Mouse (Mus musculus) ovary, adult 18-20 months (tissue): ENCODE measurements around the gene Gpatch3.

Experiments
- DNase-seq: peaks from one replicate; pipeline ENCODE4 v3.0.0; 2022; ENCODE audit warnings: low spot score, mixed read lengths

Gene Gpatch3

DNA sequence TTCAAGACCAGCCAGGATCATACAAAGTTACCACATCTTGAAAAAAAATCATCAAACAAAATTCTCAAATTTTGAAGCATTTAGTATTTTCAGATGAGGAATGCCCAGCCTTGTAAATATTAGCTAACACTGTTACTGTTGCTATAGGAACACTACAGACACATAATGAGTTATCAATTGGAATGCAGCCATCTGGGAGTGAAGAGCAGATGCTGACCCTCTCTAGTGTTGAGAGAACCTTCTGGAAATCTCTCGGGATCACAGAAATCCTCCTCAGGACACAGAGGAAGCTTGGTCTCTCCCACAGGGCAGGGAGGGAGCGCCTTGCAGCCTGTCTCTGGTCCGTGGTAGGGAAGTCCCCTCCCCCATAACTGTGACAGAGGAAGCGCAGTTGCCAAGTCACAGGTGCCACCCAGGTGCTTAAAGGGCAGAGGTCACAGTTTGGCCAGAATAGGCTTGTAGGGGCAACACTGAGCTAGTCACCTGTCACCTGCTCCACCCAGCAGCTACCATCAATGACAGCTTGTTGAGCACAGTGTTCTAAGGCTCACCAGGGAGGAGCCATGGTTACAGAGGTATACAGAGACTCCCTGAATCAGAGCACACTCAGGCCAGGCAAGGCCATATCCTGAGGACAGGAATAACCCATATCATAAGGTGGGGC, 45.1 kb downstream of the Gpatch3 start:
- no peak for DNase-seq

DNA sequence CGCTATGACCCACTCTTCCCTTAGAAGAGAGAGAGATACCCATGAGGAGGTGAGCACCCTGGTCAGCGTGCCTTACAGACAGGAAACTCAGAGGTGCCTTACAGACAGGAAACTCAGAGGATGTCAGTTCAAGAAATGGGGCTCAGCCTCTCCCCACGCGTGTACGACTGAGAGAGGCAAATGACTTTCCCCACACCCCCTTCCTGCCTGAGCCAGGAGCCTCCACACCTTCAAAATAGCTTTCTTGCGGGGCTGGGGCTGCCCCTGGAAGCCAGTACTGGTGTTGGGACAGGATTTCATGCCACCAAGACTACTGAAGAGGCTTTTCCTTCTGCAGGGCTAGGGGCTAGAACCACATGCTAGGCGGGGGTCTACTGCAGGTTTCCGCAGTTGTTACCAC, 46.1 kb downstream of the Gpatch3 start:
- DNase-seq = no peak

DNA sequence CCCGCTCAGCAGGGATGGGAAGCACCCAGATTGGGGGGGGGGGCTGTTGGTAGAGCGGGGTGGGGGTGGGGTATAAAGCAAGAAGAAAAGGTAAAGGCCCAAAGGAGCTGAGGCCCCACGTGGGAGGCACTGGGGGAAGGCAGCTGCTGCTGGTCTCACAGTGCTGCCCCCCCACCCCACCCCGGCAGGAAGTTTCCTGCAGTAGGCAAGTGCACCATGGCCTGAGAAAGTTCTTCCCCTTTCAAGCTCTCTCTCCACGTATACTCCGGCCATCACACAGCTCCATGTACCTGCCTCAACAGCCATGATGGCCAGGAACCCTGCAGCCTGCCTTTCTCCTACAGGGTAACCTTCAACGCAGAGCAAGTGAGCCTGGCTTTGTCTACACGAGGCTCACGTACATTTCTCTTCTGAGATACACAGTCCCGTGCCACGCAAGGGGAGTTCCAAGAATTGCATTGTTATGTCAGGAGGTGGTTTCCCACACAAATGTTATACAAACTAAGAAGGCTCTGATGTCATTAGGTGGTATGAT, 47.7 kb downstream of the Gpatch3 start:
- no peak for DNase-seq

DNA sequence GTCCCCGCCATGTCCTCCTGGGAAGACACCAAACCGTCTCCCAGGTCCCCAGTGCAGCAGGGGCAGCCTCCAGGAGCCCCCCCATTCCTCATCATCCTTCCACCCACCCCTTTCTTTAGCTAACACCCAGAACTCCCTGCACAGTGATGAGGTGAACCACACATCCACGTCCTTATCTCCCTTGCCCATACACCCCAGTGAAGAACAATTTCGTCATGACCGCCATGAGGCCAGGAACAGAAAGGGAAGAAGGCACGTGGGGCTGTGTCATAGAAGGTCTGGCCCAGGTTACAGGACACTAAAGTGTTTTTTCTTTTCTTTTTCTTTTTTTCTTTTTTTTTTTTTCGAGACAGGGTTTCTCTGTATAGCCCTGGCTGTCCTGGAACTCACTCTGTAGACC, 50.3 kb downstream of the Gpatch3 start:
- DNase-seq = no peak

DNA sequence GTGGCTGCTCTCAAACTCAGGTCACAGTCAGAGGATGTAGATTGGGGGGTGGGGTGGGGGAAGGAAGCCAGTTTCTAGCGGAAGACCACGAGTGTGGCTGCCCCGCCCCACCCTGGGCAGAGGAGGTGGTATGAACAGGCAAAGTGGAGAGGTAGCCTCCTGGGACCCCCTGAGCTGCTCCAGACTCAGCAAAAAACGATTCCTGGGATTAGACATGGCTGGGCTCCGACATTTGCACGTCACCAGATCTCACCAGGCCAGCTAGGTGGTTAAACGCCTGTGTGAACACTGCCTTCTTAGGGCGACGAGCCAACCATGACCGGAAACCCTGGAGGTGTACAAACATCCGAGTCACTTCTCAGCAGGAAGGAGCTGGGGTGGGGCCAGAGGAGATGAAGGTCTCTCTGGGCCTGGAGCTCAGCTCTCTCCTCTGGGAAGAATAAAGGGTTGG, 51.1 kb downstream of the Gpatch3 start:
- no peak for DNase-seq

DNA sequence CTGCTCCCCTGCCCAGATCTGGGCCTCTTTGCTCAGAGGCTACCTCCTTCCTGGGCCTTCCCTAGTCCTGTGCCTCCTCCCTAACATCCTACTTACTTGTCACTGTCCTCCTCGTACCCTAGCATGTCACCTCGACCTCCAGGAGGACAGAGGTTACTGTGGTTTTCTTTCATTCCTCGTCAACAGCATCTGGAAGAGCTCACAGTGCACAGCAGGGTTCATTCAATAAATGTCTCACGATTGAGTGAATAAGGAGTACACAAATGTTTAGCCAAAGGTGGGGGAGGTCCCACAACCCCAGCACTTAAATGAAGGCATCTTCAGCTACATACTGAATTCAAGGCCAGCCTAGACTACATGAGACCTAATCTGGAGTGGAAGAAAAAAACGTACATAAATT, 51.7 kb downstream of the Gpatch3 start:
- DNase-seq = no peak

DNA sequence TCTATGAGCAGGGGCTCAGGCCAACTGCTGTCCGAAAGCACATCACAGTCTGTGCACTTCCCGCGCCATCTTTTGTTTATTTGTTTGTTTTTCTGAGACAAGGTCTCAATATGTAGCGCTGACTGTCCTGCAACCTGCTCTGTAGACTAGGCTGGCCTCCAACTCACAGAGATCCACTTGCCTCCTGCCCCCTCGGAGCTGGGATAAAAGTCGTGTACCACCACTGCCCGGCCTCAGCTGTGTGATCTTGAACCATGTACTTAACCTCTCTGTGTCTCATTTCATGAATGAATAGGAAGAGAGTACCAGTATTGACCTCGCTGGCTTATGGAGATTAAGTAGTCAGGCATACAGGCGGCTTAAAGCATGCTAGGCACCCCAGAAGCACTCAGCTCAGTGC, 52.1 kb downstream of the Gpatch3 start:
- no peak for DNase-seq

DNA sequence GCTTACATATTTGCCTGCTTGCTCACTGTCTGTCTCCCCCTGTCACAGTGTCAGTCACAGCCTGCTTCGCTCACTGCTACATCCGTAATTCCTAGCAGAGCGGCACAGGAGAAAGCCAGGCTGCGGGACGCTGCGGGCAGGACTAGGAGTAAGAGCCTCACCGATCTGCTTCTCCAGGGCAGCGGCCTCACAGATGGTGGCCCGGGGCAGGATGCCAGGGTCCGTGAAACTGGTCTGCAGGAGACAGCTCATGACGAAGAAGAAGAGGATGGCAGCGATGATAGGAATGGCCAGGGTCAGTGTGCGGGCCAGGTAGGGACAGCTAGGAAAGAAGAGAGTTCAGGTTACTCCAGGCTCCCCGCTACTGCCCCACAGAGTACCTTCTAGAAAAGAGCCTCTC, 52.5 kb downstream of the Gpatch3 start:
- DNase-seq = no peak

DNA sequence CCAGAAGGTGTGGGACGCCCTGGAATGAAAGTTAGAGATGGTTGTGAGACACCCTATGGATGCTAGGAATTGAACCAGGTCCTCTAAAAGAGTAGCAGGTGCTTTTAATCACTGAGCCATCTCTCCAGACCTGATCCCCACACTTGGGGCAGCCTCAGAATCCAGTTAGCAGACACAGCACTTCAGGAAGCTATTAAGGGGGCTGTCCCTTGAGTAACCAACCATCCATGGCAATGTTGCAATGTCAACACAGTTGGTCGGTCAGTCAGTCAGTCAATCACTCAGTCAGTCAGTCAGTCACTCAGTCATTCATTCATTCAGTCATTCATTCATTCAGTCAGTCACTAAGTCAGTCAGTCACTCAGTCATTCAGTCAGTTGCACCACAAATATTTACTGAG, 54.0 kb downstream of the Gpatch3 start:
- DNase-seq = no peak

DNA sequence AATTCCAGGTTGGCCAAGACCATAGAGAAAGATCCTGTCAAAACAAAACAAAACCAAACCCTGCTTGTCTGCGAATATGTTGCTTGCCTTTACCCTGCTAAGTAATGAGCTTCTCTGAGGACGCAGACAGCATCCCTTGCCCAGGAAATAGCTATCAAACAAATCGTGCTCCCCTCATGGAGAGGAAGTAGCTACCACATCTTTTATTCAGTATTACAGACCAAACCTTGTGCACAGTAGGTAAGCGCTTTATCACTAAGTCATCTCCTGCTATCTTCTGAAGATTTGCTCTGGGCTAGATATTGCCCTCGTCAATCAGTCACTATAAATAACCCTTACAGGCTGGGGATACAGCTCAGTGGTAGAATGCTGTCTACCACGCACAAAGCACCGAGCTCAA, 54.6 kb downstream of the Gpatch3 start:
- no peak for DNase-seq

DNA sequence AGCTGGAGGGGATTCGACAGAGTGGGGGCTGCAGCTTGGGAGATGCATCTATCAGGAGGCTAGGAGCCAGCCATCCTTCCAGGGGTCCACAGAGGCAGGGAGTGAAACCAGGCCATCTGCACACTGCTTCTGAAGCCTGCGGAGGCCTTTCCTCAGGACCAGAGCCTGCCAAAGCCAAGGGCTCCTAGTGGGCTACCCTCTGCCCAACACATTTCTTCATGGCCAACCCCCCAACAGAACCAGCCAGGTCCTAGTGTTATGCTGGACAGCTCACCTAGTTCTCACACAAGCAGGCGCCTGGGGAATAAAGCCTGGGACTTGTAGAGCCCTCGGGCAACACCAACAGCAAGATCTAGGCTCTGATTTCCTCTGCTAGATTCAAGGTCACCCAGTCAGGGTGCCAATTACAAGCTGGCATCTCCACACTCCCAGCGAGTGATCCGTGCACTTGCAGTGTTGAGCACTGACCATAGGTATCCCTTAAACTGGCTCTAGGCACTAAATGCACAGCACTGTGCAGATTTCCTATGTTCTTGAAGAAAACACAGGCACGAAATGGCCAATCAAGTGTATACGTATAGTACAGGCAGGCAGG, 55.9 kb downstream of the Gpatch3 start:
- no peak for DNase-seq

DNA sequence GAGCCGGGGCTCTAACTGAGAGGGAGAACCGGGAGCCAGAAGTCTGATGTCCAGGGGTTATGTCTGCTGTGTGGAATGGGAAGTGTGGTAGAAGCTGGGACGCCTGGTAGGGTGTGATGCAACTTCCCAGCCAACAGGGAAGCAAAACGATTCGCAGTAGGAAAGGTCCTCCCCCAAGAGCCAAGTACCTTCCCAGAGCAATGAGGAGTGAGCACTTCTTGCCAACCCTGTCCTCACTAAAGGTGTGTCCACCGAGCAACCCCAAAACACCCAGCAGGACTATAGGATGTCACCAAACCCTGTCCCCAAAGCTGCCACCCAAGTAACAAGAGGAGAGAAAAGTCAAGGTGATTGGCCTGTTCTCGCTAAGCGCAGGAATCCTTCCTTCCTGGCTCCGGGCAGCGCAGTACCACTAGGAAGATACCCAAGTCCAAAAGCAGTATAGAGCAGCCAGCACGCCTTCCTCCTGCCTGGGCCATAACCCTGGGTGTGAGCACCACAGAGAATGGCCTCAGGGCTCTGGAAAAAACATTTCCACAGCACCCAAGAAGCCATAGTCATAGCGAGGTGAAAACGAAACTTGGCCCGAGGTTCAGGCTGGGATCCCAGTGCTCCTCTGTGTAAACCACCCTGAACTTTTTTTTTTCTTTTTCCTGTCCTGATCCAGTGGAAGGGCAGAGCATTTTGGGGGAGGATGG, 56.7 kb downstream of the Gpatch3 start:
- no peak for DNase-seq

DNA sequence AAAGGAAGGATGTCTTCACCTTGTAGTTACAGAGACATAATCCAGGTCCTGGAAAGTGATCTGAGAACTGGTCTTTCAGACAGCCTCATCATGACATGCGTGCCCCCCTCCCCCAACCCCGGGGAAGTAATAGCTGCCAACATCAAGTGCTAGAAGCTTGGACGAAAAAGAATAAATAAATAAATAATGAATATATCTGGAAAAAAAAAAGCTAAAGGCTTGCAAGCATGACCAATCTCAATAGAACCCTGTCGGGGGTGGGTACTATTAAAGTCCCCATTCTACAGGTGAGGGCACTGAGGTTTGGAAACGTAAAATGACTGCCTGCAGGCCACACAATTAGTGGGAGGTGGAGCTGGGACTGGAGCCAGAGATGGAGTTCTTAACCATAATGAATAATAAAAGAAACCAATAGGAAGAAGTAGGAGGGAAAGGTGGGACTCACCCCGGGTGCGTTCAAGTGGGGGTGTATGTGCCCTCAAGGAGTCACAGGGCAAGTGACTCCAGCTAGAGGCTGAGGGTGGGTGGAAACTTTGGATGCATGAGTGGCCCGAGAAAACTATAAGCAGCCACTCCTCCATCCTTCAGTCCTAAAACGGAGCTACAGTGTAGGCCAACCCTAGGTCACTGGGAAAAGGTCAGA, 57.3 kb downstream of the Gpatch3 start:
- no peak for DNase-seq

DNA sequence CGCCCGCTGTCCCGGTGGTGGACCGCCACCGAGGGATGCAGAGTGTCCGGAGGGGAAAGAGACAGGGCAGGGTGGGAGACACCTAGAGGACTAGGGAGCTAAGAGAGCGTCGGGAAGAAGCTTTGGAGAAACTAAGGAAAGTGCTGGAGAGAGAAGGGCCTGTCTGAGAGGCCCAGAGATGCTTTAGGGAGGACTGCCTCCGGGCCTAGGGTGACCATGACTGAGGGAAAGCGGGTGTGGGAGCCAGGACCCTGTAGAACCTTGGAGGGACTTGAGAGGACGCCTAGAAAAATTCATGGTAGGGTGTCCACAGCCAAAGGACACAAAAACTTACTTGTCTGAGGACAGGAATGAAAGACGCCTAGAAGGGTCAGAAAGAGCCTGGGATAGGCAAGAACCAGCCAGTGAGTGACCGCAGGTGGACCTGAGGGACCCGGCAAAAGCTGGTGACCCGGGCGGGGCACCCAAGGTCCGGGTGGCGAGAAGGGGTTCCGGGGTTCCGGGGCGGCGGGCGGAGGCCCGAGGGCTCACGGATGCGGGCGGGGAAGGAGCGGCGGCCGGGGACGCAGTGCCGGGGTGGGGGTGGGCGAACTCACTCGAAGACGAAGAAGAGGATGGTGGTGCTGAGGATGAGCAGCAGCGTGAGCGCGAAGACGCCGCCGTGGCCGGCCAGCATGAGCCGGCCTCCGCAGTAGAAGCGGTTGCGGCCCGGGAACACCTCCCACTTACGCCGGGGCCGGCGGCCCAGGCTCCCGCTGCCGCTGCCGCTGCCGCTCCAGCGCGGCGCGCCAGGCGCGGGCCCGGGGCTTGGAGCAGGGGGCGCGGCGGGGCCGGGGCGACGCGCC, 58.2 kb downstream of the Gpatch3 start:
- DNase-seq = no peak

DNA sequence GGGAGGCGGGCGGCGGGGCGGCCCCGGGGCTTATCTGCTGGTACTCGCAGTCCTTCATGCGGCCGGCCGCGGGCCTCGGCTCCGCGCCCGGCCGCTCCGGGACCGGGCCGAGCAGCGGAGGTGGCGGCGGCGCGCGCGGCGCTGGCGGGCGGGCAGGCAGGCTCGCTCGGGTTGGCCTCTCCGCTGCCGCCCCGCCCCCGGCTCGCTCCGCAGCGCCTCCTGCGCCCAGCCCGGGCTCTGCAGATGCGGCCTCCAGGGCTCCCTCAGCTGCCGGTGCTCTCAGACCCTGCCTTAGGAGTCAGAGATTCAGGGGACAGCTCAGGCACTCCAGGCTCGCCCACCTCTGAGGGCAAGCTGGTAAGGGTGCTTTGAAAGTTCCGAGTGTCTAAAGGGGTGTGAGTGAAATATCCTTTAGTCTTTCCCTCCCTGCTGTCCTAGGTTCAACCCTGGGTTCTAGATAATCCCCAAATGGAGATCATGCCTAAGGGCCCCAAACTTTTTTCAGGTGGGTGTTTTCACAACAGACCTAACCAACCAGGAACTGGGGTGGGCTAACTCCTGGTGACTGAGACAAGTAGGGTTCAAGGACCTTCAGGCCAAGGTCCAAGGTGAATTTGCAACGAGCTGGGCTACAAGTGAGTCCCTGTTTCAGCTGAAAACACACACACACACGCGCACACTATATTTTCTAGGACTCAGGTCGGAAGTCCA, 58.9 kb downstream of the Gpatch3 start:
- DNase-seq = peak; percentile 75
